Mouse (Mus musculus) c-Kit-negative CD71-positive TER-119-positive erythroid progenitor cells, embryonic 14.5 days (primary cell): Measurements from ENCODE around the gene Psmd3.

Source experiments
- DNase-seq: peaks from one replicate; pipeline ENCODE4 v3.0.0-alpha.2; 2013; ENCODE audit warnings: low read depth, low spot score

Psmd3 gene

DNA sequence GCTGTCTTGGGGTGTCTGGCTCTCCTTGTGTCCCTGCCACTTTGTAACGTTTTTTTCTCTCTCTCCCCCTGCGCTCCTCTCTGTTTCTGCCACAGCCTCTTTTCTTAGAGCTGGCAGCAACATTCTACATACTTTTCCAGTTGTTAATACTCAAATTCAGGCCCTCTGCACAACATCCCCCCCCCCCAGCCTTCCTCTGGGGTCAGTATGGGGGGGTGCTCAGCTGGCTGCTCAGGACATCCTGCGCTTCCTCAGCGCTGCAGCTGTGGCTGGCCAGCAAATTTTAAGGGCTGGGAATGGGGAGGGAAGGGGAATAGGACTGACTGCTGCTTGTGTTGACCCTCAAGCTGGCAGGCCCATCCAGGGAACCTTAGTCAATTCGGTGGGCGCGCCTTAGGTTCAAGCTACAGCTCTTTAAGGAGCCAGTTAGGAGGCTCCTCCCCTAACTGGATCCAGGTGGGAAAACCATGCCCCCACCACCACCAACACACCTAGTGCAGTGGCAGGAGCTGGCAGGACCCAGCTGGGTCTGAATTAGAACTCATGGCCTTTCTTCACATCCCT, 62.2 kb downstream of the Psmd3 start:
- no peak for DNase-seq
